Mouse (Mus musculus) olfactory bulb, adult 2 months (tissue): ENCODE results near the gene Hdgfl3. TPM values are rescaled to one million over a fixed set of nuclear protein-coding genes. Genes with fewer than 3 reads are reported as not detected.

Experiments
- H3K27ac ChIP-seq: fragments of 200-500 bp; 2 replicates; pipeline ENCODE4 v1.5.1; 2012; ENCODE audit warnings: low read depth, low read length; ENCODE audit not compliant: insufficient read depth
- H3K4me1 ChIP-seq: fragments of 200-500 bp; 2 replicates; pipeline ENCODE4 v1.6.1; 2012; ENCODE audit warnings: low read length; ENCODE audit not compliant: control insufficient read depth, insufficient read depth
- H3K4me3 ChIP-seq: fragments of 200-500 bp; 2 replicates; pipeline ENCODE4 v1.5.1; 2012; ENCODE audit warnings: mild to moderate bottlenecking, low read depth, low read length, moderate library complexity; ENCODE audit not compliant: insufficient read depth
- CTCF ChIP-seq: fragments of 200-500 bp; IDR thresholded peaks from 2 replicates; pipeline ENCODE4 v1.5.1; 2012; ENCODE audit warnings: low read depth, mild to moderate bottlenecking, low read length, moderate library complexity; ENCODE audit not compliant: insufficient read depth
- POLR2A ChIP-seq: fragments of 200-500 bp; IDR thresholded peaks from 2 replicates; pipeline ENCODE4 v1.6.1; 2012; ENCODE audit warnings: mild to moderate bottlenecking, low read depth, low read length, moderate library complexity; ENCODE audit not compliant: insufficient read depth
- WGBS: fragments of 180-500 bp; shearing (Covaris S2); methylation state at CpG from one replicate; pipeline ENCODE4 v1.1.7; 2018; 5-methylcytosine and 5-hydroxymethylcytosine counted together
- polyA plus RNA-seq: library from polyadenylated mRNA; stranded (reverse); fragments of >200 nt; gene quantifications from 2 replicates; pipeline ENCODE4 v1.2.4, GENCODE M21; 2012; ENCODE audit warnings: low replicate concordance; ENCODE audit not compliant: missing spikeins, insufficient read depth, insufficient read length

The Hdgfl3 gene
- polyA plus RNA-seq, 1 experiment, result not detected

DNA sequence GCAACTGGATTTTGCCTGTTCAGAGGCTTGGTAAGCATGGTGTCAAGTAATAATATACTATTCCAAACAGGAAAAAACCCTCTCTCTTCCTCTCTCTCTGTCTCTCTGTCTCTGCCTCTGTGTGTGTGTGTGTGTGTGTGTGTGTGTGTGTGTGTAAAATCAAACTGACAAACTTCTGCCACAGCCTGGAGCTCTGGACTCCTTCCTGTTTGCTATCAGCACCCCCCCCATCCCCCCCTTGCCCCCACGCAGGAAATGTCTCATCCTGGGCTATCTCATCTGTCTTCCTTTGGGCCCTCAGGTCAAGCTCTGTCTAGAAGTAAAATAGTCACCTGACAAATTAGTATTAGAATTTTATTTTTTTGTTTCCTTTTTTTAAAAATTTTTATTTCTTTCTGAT is 60.5 kb downstream of the Hdgfl3 start:
- Histone ChIP-seq H3K27ac (no peak overlapping the region), H3K4me3 (no peak overlapping the region), H3K4me1 (peaks cover 4% of the 10 kb centered on the region; the same call in 1 of the 2 replicates)
- WGBS, result 87% methylated on average over 1 of the region's 1 CpGs
- TF ChIP-seq CTCF (no peak), POLR2A (no peak)

- WGBS, result 69% methylated on average over 13 of the region's 13 CpGs
- Histone ChIP-seq H3K4me3 (no peak overlapping the region), H3K27ac (no peak overlapping the region), H3K4me1 (peaks cover 5% of the 10 kb centered on the region; the same call in 1 of the 2 replicates)
- TF ChIP-seq CTCF (no peak), POLR2A (no peak)
These were observed 61.7 kb downstream of the Hdgfl3 start for GRCm38 (mm10) chr7:81872493-81873013.

- TF ChIP-seq POLR2A (no peak), CTCF (peak; percentile 88)
- no peak overlapping the region for H3K27ac ChIP-seq
- peaks cover 17% of the 10 kb centered on the region for H3K4me1 ChIP-seq
- 24% methylated on average over 6 of the region's 6 CpGs for WGBS
- no peak overlapping the region for H3K4me3 ChIP-seq
These were observed 66.1 kb downstream of the Hdgfl3 start for GRCm38 (mm10) chr7:81868158-81868557.

GRCm38 (mm10) chr7:81867231-81867930 is 66.9 kb downstream of the Hdgfl3 start:
- no peak for TF ChIP-seq POLR2A
- no peak for TF ChIP-seq CTCF
- Histone ChIP-seq H3K27ac (no peak overlapping the region), H3K4me3 (no peak overlapping the region), H3K4me1 (peaks cover 20% of the 10 kb centered on the region)
- WGBS, result 87% methylated on average over 9 of the region's 9 CpGs

- H3K27ac ChIP-seq, result no peak overlapping the region
- no peak overlapping the region for H3K4me3 ChIP-seq
- WGBS, result 93% methylated on average over 6 of the region's 6 CpGs
- no peak for TF ChIP-seq CTCF
- no peak for TF ChIP-seq POLR2A
- peaks cover 30% of the 10 kb centered on the region for H3K4me1 ChIP-seq
These were observed 68.3 kb downstream of the Hdgfl3 start for GRCm38 (mm10) chr7:81865937-81866336.

DNA sequence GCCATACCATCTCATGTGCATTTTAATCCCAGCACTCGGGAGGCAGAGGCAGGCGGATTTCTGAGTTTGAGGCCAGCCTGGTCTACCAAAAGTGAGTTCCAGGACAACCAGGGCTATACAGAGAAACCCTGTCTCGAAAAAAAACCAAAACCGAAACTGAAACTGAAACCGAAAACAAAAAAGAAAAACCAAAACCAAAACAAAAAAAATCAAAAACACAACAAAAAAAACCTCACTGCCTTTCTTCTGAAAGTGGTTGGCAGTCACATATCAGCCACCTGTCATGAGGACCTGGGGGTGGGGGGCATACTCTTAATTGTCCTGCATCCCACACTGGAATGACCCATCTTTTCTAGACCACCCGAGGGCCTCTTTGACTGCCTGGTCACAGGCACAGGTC is 69.7 kb downstream of the Hdgfl3 start:
- 87% methylated on average over 6 of the region's 6 CpGs for WGBS
- no peak for TF ChIP-seq POLR2A
- no peak for TF ChIP-seq CTCF
- peaks cover 41% of the 10 kb centered on the region for H3K4me1 ChIP-seq
- H3K27ac ChIP-seq, result no peak overlapping the region
- no peak overlapping the region for H3K4me3 ChIP-seq

DNA sequence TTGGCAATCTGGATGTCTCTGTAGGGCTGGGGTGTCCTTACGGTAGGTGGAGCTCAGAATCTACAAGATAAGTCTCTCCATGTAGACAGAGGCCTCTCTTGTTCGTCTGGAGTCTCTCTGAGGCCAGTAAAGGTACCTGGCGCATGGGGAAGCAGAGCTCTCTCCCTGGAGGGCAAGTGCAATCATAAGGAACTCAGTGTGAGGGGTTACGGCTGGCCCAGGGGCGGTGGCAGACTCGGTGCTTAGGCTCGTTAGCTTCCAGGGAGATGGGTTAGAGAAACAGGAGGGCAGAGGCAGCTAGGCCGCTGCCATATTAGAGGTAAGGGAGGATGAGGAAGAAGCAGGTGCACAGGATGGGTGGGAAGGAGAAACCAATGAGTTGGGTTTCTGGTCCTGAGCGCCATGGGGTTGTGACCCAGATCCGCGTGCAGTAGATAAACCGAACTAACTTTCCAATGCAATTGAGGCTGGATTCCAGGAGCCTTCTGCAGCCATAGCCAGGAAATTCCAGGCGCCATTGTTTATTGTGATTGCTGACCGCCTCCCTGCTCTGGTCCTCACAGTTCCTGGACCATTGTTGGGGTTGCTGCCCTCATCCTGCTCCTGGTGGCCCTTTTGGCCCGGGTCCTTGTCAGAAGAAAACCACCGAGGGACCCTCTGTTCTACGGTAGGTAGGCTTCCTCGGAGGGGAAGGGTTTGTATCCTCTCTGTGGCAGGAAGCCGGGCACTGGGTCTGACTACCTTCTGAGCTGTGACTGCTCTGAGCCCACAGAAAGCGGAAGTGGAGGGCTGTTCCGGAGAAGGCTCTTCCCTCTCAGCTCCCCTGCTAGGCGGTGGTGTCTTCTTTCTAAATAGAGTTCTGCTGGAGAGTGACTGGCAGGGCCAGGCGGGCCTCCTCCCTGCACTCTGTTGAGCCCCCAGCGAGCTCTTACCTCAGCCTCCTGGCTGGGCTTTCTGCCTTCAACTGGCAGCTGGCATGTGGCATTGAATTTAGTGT is 71.4 kb downstream of the Hdgfl3 start:
- Histone ChIP-seq H3K4me1 (peaks cover 48% of the 10 kb centered on the region), H3K4me3 (no peak overlapping the region), H3K27ac (peak overlapping the region; percentile 21; the same call in 1 of the 2 replicates)
- TF ChIP-seq POLR2A (no peak), CTCF (no peak)
- 74% methylated on average over 24 of the region's 24 CpGs for WGBS

DNA sequence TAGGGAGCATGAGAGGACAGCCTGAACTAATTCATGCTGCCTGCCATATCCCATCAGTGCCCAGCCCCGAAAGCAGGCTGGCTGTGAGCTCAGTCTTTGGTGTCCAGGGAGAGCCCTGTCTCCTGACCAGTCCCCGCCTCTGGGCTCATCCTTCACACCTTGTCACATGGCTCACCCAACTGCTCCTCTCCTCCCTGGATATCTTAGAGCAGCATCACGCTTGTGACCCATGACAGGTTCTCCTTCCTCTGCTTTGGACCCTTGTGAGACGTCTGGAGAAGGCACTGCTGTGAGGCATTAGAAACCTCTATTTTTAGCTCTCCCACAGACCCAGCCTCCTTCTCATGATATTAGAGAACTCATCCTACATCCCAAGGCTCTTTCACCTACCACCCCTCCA is 72.4 kb downstream of the Hdgfl3 start:
- no peak for TF ChIP-seq CTCF
- no peak for TF ChIP-seq POLR2A
- H3K27ac ChIP-seq, result 0 out of 2 replicates have a peak overlapping the region, but pooled peaks have one; percentile 4
- peak overlapping the region; percentile 12 for H3K4me3 ChIP-seq
- H3K4me1 ChIP-seq, result peaks cover 48% of the 10 kb centered on the region
- WGBS, result 58% methylated on average over 4 of the region's 4 CpGs

DNA sequence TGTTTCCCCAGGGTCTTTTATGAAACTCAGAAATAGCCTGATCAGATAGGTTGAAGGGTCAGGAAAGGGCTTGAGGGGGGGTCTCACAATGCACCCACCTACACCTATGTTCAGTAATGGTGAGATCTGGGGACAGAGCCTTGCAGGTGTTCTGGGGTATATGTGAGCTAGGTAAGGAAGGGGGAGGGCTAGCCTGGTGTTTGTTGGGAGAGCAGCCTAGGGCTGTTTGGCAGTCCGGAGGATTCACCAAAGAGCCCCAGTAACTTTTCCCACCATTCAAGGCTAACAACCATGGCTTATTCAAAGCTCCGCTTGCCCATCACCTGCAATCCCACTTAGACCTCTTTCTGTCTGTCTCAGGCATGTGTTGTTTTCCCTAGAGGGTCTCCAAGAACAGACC is 72.8 kb downstream of the Hdgfl3 start:
- H3K4me3 ChIP-seq, result peak overlapping the region; percentile 71; the same call in 1 of the 2 replicates
- no peak for TF ChIP-seq CTCF
- no peak for TF ChIP-seq POLR2A
- peaks cover 49% of the 10 kb centered on the region for H3K4me1 ChIP-seq
- WGBS, result 80% methylated on average over 2 of the region's 2 CpGs
- H3K27ac ChIP-seq, result no peak overlapping the region
